Mouse (Mus musculus) heart, adult 2 months (tissue): ENCODE results near the gene Ssbp4.

ENCODE experiments used
- CTCF ChIP-seq: fragments of 200-600 bp; IDR thresholded peaks from 2 replicates; pipeline ENCODE4 v1.8.1; 2022; ENCODE audit warnings: antibody characterized with exemption, mild to moderate bottlenecking, moderate library complexity
- EP300 ChIP-seq: fragments of 200-500 bp; IDR thresholded peaks from 2 replicates; pipeline ENCODE4 v1.6.1; 2011; ENCODE audit warnings: low read depth, low read length, control low read depth; ENCODE audit not compliant: insufficient read depth
- POLR2A ChIP-seq: fragments of 200-500 bp; IDR thresholded peaks from 2 replicates; pipeline ENCODE4 v1.6.1; 2011; ENCODE audit warnings: mild to moderate bottlenecking, low read depth, low read length, control low read depth; ENCODE audit not compliant: insufficient read depth

DNA sequence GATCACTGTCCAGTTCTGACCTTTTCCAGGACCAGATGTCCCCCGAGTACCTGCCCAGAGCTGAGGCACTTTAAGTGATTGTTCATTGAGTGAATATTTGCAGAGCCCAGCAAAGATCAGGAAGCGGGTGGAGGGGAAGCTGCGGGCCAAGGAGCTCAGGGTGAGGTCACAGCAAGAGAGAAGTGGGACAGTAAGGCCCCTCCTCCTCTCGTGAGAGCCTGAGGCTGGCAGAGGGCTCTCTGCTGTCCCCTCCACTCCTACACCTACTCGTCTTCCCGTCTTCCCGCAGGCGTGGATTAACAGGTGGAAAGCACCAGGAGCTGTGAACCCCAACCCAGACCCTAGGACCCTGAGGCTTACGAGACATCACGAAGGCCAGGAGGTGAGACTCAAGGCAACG is 8.0 kb upstream of the Ssbp4 start:
- 0 out of 2 replicates have a peak, but pooled peaks have one; percentile 39 for TF ChIP-seq POLR2A
- no peak for TF ChIP-seq CTCF
- TF ChIP-seq EP300, result no peak
